Mouse (Mus musculus) brain, adult 2 months (tissue): ENCODE data around the gene Gbx2.

Experiments used
- DNase-seq: peaks from one replicate; pipeline ENCODE4 v3.0.0; 2011; ENCODE audit warnings: low read depth, low spot score

Gene Gbx2

GRCm38 (mm10) chr1:89935493-89936348 is 4.7 kb upstream of the Gbx2 start:
- DNase-seq = no peak

- no peak for DNase-seq
Measured at GRCm38 (mm10) chr1:89934316-89935260, 3.6 kb upstream of the Gbx2 start.

GRCm38 (mm10) chr1:89933786-89934185 is 2.8 kb upstream of the Gbx2 start:
- DNase-seq = no peak

- DNase-seq = no peak
Measured at GRCm38 (mm10) chr1:89933028-89933427, 2.0 kb upstream of the Gbx2 start.

- DNase-seq = no peak
Measured at GRCm38 (mm10) chr1:89932616-89933015, 1.6 kb upstream of the Gbx2 start.

- DNase-seq = no peak
Measured at GRCm38 (mm10) chr1:89932021-89932423, 1.0 kb upstream of the Gbx2 start.

GRCm38 (mm10) chr1:89930551-89930950 is 428 bp downstream of the Gbx2 start:
- DNase-seq = no peak

GRCm38 (mm10) chr1:89929721-89930505 is 1.1 kb downstream of the Gbx2 start:
- no peak for DNase-seq

- DNase-seq = no peak
Measured at GRCm38 (mm10) chr1:89929181-89929580, 1.8 kb downstream of the Gbx2 start.

GRCm38 (mm10) chr1:89928676-89929075 is 2.3 kb downstream of the Gbx2 start:
- no peak for DNase-seq

GRCm38 (mm10) chr1:89927061-89927661 is 3.8 kb downstream of the Gbx2 start:
- no peak for DNase-seq

- no peak for DNase-seq
Measured at GRCm38 (mm10) chr1:89926583-89927060, 4.4 kb downstream of the Gbx2 start.

- no peak for DNase-seq
Measured at GRCm38 (mm10) chr1:89925501-89926190, 5.3 kb downstream of the Gbx2 start.

GRCm38 (mm10) chr1:89923642-89924020 is 7.3 kb downstream of the Gbx2 start:
- no peak for DNase-seq

- no peak for DNase-seq
Measured at GRCm38 (mm10) chr1:89922883-89923641, 7.9 kb downstream of the Gbx2 start.

- no peak for DNase-seq
Measured at GRCm38 (mm10) chr1:89922282-89922681, 8.7 kb downstream of the Gbx2 start.

GRCm38 (mm10) chr1:89921806-89922205 is 9.2 kb downstream of the Gbx2 start:
- DNase-seq = peak; percentile 24

- no peak for DNase-seq
Measured at GRCm38 (mm10) chr1:89919206-89919605, 11.8 kb downstream of the Gbx2 start.

- no peak for DNase-seq
Measured at GRCm38 (mm10) chr1:89918111-89918510, 12.9 kb downstream of the Gbx2 start.

- no peak for DNase-seq
Measured at GRCm38 (mm10) chr1:89913611-89914010, 17.4 kb downstream of the Gbx2 start.
